Mouse (Mus musculus) erythroblast, embryonic 14.5 days (primary cell): ENCODE measurements around the gene Tmcc2.

ENCODE experiments used
- GATA1 ChIP-seq: IDR thresholded peaks from 2 replicates; pipeline ENCODE4 v1.6.1; 2012; ENCODE audit warnings: low read length, inconsistent platforms, mixed read lengths
- TAL1 ChIP-seq: IDR thresholded peaks from 3 replicates; pipeline ENCODE4 v1.6.1; 2012; ENCODE audit warnings: low read length, inconsistent platforms, mixed read lengths

DNA sequence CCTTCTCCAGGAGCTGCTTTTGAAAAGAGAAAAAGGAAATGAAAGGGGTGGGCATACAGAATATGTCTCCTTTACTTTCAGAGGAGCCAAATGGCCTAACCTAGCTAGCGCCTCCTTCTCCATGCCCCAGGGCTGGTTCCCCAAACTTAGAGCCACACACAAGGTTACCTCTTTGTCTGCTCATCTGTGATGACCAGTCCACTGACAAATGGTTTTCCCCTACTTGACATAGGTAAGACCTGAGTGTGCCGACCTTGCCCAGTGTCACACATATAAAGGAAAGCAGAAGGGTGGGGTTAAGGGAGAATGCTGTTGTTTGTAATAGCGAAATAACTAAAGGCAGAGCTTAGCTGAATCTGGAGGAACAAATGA is 16.2 kb downstream of the Tmcc2 start:
- TF ChIP-seq TAL1 (no peak), GATA1 (no peak)
